Mouse (Mus musculus) midbrain, embryonic 15.5 days (tissue): ENCODE data around the gene Ccdc65. TPM values are rescaled to one million over a fixed set of nuclear protein-coding genes. Genes with fewer than 3 reads are reported as not detected.

ENCODE experiments used
- ATAC-seq: fragments of 200-750 bp; cut with Nextera tagmentation; replicated peaks from 2 replicates; pipeline ENCODE4 v1.8.0; 2017; ENCODE audit warnings: moderate TSS enrichment
- H3K27ac ChIP-seq: fragments of 300-500 bp; sonication (generic); 2 replicates; pipeline ENCODE4 v1.5.1; 2015; ENCODE audit warnings: mild to moderate bottlenecking, inconsistent platforms
- H3K27me3 ChIP-seq: fragments of 300-500 bp; sonication (generic); replicated peaks from 2 replicates; pipeline ENCODE4 v1.6.1; 2015; ENCODE audit warnings: inconsistent platforms
- H3K36me3 ChIP-seq: fragments of 300-500 bp; sonication (generic); replicated peaks from 2 replicates; pipeline ENCODE4 v1.6.1; 2015; ENCODE audit warnings: inconsistent platforms
- H3K4me1 ChIP-seq: fragments of 300-500 bp; sonication (generic); 2 replicates; pipeline ENCODE4 v1.6.1; 2015; ENCODE audit warnings: inconsistent platforms
- H3K4me2 ChIP-seq: fragments of 300-500 bp; sonication (generic); 2 replicates; pipeline ENCODE4 v1.6.1; 2015; ENCODE audit warnings: inconsistent platforms, mild to moderate bottlenecking, moderate library complexity
- H3K4me3 ChIP-seq: fragments of 300-500 bp; sonication (generic); 2 replicates; pipeline ENCODE4 v1.5.1; 2015; ENCODE audit warnings: mild to moderate bottlenecking, inconsistent platforms
- H3K9ac ChIP-seq: fragments of 300-500 bp; sonication (generic); 2 replicates; pipeline ENCODE4 v1.6.1; 2015; ENCODE audit warnings: mild to moderate bottlenecking, inconsistent platforms
- H3K9me3 ChIP-seq: fragments of 300-500 bp; sonication (generic); 2 replicates; pipeline ENCODE4 v1.6.1; 2016; ENCODE audit warnings: inconsistent platforms
- WGBS: fragments of 180-500 bp; shearing (Covaris S2); methylation state at CpG from one replicate; pipeline ENCODE4 v1.1.7; 2015; ENCODE audit warnings: mixed read lengths; 5-methylcytosine and 5-hydroxymethylcytosine counted together
- polyA plus RNA-seq: library from polyadenylated mRNA; unstranded; fragments of >200 nt; fragmentation: Nextera tagmentation; extraction: Ambion mirVana; gene quantifications from 2 replicates; pipeline ENCODE4 v1.2.1, GENCODE M21; 2015

The Ccdc65 gene
- polyA plus RNA-seq, 1 experiment from 2014 or later, result 6.8 TPM

GRCm38 (mm10) chr15:98699190-98700105, 8.6 kb upstream of the Ccdc65 start:
- peak overlapping the region; percentile 80 for H3K4me2 ChIP-seq
- H3K36me3 ChIP-seq, result no peaks in the 10 kb centered on the region
- H3K27me3 ChIP-seq, result peaks cover 18% of the 10 kb centered on the region; the same call in 1 of the 2 replicates
- peaks cover 17% of the 10 kb centered on the region for H3K4me1 ChIP-seq
- WGBS, result 4% methylated on average over 40 of the region's 40 CpGs
- peak overlapping the region; percentile 86 for H3K27ac ChIP-seq
- ATAC-seq, result peak; percentile 93
- no peaks in the 10 kb centered on the region for H3K9me3 ChIP-seq
- H3K9ac ChIP-seq, result peak overlapping the region; percentile 48
- peak overlapping the region; percentile 50 for H3K4me3 ChIP-seq

DNA sequence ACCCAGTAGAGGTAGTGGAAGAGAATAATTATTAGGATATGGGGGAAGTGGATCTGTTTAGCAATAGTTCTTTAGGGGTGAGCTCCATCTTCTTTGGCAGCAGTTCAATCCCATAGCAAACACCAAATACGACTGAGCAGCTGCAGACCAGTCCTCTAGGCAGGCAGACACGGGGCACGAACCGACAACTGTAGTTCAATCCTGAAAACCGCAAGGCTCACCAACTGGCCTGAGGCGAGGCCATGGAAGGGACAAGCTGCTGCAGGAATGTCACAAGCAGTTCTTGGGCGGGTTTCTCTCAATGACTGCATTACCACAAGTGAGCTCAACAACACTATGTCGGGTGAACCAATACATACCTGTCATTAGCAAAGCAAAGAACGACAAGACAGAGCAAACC, 3.7 kb upstream of the Ccdc65 start:
- Histone ChIP-seq H3K4me3 (no peak overlapping the region), H3K36me3 (no peaks in the 10 kb centered on the region), H3K27ac (no peak overlapping the region), H3K4me2 (no peak overlapping the region), H3K9me3 (no peaks in the 10 kb centered on the region), H3K27me3 (peaks cover 18% of the 10 kb centered on the region; the same call in 1 of the 2 replicates), H3K9ac (no peak overlapping the region), H3K4me1 (peaks cover 9% of the 10 kb centered on the region)
- 64% methylated on average over 9 of the region's 9 CpGs for WGBS
- ATAC-seq, result no peak

DNA sequence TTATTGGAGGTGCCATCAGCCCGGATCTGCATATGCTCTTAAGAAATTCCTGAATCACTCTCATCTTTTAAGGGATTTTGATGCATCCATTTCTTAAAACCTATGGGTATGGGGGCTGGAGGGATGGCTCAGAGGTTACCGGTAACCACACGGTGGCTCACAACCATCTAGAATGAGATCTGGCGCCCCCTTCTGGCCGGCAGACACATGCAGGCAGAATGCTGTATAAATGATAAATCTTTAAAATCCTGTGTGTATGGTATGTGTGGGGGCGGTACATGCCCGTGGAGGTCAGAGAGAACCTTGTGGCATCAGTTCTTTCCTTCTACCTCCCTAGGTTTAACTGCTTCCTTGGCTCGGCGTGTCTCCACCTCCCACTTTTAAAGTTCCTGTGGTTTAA, 2.4 kb downstream of the Ccdc65 start:
- Histone ChIP-seq H3K9me3 (no peaks in the 10 kb centered on the region), H3K4me2 (no peak overlapping the region), H3K9ac (no peak overlapping the region), H3K4me1 (no peaks in the 10 kb centered on the region), H3K27ac (no peak overlapping the region), H3K4me3 (no peak overlapping the region), H3K27me3 (no peaks in the 10 kb centered on the region), H3K36me3 (no peaks in the 10 kb centered on the region)
- 14% methylated on average over 9 of the region's 9 CpGs for WGBS
- ATAC-seq, result no peak

DNA sequence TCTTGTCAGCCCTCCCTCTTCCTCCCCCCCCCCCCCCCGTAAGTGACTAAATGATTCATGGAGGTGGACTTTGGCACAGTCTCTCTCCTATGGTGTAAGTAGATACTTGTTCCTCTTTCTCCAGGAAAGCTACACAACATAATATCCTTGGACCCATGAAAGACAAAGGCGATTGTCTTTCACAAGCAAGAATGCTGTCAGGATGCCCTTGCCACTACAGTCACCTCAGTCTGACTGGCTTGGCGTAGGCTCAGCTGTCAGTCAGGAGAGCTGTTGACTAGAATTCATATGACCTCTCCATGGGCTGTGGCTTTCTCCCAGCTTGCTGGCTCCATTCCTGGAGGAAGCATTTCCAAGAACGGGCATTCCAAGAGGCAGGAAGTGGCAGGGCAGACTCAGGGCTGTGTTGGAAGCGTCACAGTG, 6.2 kb downstream of the Ccdc65 start:
- Histone ChIP-seq H3K9ac (no peak overlapping the region), H3K27me3 (no peaks in the 10 kb centered on the region), H3K9me3 (no peaks in the 10 kb centered on the region), H3K27ac (no peak overlapping the region), H3K4me1 (no peaks in the 10 kb centered on the region), H3K4me2 (no peak overlapping the region), H3K36me3 (no peaks in the 10 kb centered on the region), H3K4me3 (no peak overlapping the region)
- ATAC-seq, result no peak
- WGBS, result 67% methylated on average over 5 of the region's 5 CpGs

GRCm38 (mm10) chr15:98717301-98717700, 9.3 kb downstream of the Ccdc65 start:
- WGBS, result 77% methylated on average over 16 of the region's 16 CpGs

GRCm38 (mm10) chr15:98722191-98722590, 14.2 kb downstream of the Ccdc65 start:
- H3K4me1 ChIP-seq, result peaks cover 4% of the 10 kb centered on the region
- H3K4me2 ChIP-seq, result no peak overlapping the region
- H3K36me3 ChIP-seq, result no peaks in the 10 kb centered on the region
- no peak overlapping the region for H3K9ac ChIP-seq
- no peaks in the 10 kb centered on the region for H3K9me3 ChIP-seq
- H3K27me3 ChIP-seq, result peaks cover 12% of the 10 kb centered on the region
- 72% methylated on average over 8 of the region's 8 CpGs for WGBS
- H3K4me3 ChIP-seq, result no peak overlapping the region
- H3K27ac ChIP-seq, result no peak overlapping the region
- no peak for ATAC-seq

More at GRCm38 (mm10) chr15:98717301-98717700, 9.3 kb downstream of the Ccdc65 start:
- no peaks in the 10 kb centered on the region for H3K4me1 ChIP-seq
- H3K27ac ChIP-seq, result no peak overlapping the region
- H3K4me2 ChIP-seq, result no peak overlapping the region
- H3K27me3 ChIP-seq, result no peaks in the 10 kb centered on the region
- no peaks in the 10 kb centered on the region for H3K36me3 ChIP-seq
- no peak overlapping the region for H3K9ac ChIP-seq
- H3K9me3 ChIP-seq, result no peaks in the 10 kb centered on the region
- ATAC-seq, result no peak
- H3K4me3 ChIP-seq, result no peak overlapping the region

- Histone ChIP-seq H3K4me3 (no peak overlapping the region), H3K36me3 (no peaks in the 10 kb centered on the region), H3K9me3 (no peaks in the 10 kb centered on the region), H3K4me1 (peaks cover 11% of the 10 kb centered on the region), H3K27ac (no peak overlapping the region), H3K4me2 (no peak overlapping the region), H3K27me3 (peaks cover 12% of the 10 kb centered on the region), H3K9ac (no peak overlapping the region)
- 68% methylated on average over 14 of the region's 14 CpGs for WGBS
- no peak for ATAC-seq
Measured at GRCm38 (mm10) chr15:98722854-98723253, 14.8 kb downstream of the Ccdc65 start.

DNA sequence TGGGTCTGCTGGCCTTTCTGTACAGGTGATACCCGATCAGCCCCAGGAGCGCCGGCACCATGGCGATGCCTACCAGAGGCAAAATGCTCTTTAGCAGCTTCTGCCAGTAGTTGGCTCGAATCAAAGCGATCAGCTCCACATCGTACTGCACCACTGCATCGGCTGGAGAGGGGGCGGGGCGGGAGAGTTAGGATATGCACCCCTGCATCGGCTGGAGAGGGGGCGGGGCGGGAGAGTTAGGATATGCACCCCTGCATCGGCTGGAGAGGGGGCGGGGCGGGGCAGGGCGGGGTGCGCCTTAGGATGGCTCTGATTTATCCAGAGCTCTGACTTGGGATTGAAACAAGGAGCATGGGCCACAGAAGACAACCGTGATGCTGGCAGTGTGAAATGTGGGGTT, 16.4 kb downstream of the Ccdc65 start:
- Histone ChIP-seq H3K27me3 (peaks cover 17% of the 10 kb centered on the region), H3K4me3 (no peak overlapping the region)

GRCm38 (mm10) chr15:98726079-98726478, 18.1 kb downstream of the Ccdc65 start:
- WGBS, result 79% methylated on average over 4 of the region's 4 CpGs
- no peaks in the 10 kb centered on the region for H3K9me3 ChIP-seq
- no peak overlapping the region for H3K4me3 ChIP-seq
- H3K4me1 ChIP-seq, result peaks cover 14% of the 10 kb centered on the region
- H3K27me3 ChIP-seq, result peaks cover 17% of the 10 kb centered on the region
- H3K9ac ChIP-seq, result no peak overlapping the region
- no peak for ATAC-seq
- no peak overlapping the region for H3K27ac ChIP-seq
- H3K4me2 ChIP-seq, result no peak overlapping the region
- no peaks in the 10 kb centered on the region for H3K36me3 ChIP-seq

More for the DNA sequence above, 16.4 kb downstream of the Ccdc65 start:
- Histone ChIP-seq H3K9ac (no peak overlapping the region), H3K4me1 (peaks cover 14% of the 10 kb centered on the region), H3K4me2 (peak overlapping the region; percentile 9; the same call in 1 of the 2 replicates), H3K27ac (no peak overlapping the region), H3K36me3 (no peaks in the 10 kb centered on the region), H3K9me3 (no peaks in the 10 kb centered on the region)
- ATAC-seq, result no peak
- 26% methylated on average over 16 of the region's 19 CpGs for WGBS

DNA sequence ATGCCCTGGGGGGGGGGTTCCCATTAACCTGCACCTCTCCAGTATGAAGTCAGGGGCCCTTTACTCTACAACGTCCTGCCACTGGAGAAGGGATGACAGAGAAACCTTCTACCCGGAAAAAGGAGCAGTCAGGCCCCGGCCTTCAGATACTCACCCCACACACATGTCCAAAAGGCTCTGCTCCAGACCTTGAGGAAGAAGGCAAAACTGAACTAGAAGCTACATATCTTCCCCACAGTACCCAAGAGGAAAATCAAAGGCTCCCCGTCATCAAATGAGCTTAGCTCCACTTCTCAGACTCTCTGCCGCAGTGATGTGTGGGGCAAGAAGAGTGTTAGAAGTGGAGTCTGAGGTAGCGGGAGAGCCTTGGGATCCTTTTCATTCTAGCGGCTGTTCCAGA, 18.7 kb downstream of the Ccdc65 start:
- Histone ChIP-seq H3K9ac (no peak overlapping the region), H3K4me3 (0 out of 2 replicates have a peak overlapping the region, but pooled peaks have one; percentile 35), H3K4me2 (peak overlapping the region; percentile 70), H3K27me3 (peaks cover 17% of the 10 kb centered on the region), H3K4me1 (peaks cover 14% of the 10 kb centered on the region), H3K27ac (no peak overlapping the region), H3K9me3 (no peaks in the 10 kb centered on the region), H3K36me3 (no peaks in the 10 kb centered on the region)
- 45% methylated on average over 7 of the region's 7 CpGs for WGBS
- no peak for ATAC-seq

GRCm38 (mm10) chr15:98727443-98728321, 19.7 kb downstream of the Ccdc65 start, which contains the start of gene Fkbp11:
TSS of gene Fkbp11 (minus strand) at chr15:98728198.
- peak; percentile 72 for ATAC-seq
- Histone ChIP-seq H3K4me3 (peak within 1 kb of the TSS; percentile 35), H3K4me1 (peaks cover 14% of the 10 kb centered on the region), H3K9ac (peak within 1 kb of the TSS; percentile 7), H3K36me3 (no peaks in the 10 kb centered on the region), H3K27me3 (peaks cover 17% of the 10 kb centered on the region), H3K27ac (no peak within 1 kb of the TSS), H3K9me3 (no peaks in the 10 kb centered on the region), H3K4me2 (peak within 1 kb of the TSS; percentile 70)
- WGBS, result under 1% methylated on average over 39 of the region's 39 CpGs

GRCm38 (mm10) chr15:98728366-98728765, 20.4 kb downstream of the Ccdc65 start:
- Histone ChIP-seq H3K4me3 (peak overlapping the region; percentile 35; the same call in 1 of the 2 replicates), H3K9me3 (no peaks in the 10 kb centered on the region), H3K4me1 (peaks cover 14% of the 10 kb centered on the region), H3K9ac (no peak overlapping the region), H3K27ac (no peak overlapping the region), H3K27me3 (peaks cover 13% of the 10 kb centered on the region), H3K4me2 (peak overlapping the region; percentile 70), H3K36me3 (no peaks in the 10 kb centered on the region)
- no peak for ATAC-seq
- WGBS, result 46% methylated on average over 9 of the region's 9 CpGs
